Mouse (Mus musculus) telencephalon, adult 2 months (tissue): ENCODE results near the gene Idua.

Experiments used
- DNase-seq: peaks from one replicate; pipeline ENCODE4 v3.0.0-alpha.2; 2011; ENCODE audit warnings: low read depth, low spot score

Idua gene

DNA sequence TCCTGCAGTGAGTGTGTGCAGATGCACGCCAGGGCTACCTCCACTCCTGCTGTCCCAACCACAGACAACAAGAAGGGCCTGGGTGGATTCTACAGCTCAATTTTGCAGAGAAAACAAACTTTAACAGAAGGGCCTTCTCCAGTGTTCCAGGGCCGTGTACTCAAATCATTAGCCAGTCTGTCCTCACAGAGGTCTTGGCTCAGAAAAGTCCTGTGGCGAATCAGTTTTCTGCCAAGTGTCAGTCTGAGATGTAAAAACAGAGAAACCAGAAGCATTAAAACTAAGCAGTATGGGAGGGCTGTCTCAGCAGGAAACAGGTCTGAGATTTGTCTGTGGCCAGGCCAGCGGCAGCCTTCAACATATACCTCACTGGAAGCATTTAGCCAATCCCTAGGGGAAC is 57.9 kb downstream of the Idua start:
- no peak for DNase-seq

DNA sequence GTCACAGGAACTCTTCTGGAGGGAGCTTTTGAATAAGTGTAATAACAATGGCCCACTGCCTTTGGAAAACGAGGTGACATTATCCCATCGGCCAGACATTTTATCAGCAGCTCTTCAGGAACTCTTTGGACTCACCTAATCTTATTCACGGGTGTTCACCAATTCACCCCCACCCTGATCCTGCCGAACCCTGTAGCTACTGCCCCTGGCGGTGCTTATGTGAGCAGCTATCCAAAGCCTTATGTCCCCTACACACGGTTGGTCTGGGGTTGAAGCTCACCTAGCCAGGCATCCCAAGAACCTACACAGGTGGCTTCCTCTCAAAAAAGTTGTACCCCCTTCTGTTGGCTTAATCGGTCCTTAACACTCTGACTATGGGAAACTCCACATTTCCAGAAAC is 59.6 kb downstream of the Idua start:
- no peak for DNase-seq

DNA sequence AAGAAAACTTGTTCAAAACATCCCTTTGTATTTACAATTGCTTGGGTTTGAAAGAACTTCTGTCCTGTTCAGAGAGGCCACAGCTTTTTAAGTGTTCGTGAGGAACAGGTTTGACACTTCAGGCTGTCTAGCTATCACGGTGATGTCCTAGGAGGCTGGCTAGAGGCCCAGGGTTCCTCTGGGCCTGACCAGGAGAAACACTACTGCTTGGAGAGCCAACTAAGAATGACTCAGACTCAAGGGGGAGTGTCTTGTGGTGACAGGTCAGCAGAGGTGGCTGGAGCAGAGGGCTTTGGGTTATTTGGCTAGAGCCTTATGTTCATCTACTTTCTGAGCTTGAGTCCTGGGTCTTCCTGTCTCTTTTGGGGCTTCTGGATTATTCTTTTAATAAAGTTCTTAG is 63.9 kb downstream of the Idua start:
- DNase-seq = no peak

DNA sequence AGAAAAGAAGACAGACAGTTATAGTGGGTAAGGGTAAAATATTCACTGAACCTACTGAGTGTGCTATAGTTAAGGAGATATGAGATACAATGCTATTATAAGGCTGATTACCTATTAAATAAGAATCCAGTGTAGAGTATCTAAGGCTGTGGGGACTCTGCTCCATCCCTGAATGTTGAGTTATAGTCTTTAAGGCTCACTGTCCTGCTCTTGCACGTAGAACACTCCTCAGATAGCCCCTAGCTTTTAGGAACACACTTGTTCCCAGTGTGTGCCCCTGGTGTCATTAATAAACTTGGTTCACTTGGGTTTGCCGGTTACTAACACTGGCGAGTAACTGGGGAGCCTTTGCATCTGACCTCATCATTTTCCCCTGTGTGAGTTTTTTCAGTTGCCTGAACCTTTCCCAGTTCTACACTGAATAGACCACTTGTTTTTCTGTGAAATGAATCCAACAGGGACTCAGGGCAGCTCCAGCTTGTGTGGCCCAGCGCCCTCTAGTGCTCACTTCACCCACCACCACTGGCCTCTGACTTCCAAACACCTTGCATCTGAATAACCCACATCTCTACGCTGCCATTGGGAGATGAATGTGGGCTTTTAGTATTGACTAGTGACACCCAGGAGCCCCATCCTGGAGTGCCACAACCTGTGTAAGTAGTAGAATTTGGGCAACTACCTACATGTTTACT is 66.6 kb downstream of the Idua start:
- DNase-seq = peak; percentile 44

DNA sequence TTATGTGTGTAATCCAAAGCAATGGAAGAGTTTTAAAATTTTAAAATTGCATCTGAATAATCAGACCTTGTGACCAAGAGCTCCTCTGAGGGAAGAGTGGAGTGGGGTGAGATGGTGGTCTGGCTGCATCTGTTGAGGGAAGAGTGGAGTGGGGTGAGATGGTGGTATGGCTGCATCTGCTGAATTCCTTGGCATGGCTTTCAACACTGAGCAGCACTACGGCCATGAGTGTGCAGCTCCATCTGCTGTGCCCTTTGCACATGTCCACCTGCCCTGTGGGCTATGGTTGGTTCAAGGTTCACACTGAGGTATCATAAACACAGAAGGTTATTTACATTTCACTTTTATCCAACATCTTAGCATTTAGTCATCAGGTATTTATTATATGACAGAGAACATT is 67.3 kb downstream of the Idua start:
- DNase-seq = no peak
